Mouse (Mus musculus) heart, adult 2 months (tissue): ENCODE measurements around the gene 4930539E08Rik.

Experiments
- EP300 ChIP-seq: fragments of 200-500 bp; IDR thresholded peaks from 2 replicates; pipeline ENCODE4 v1.6.1; 2011; ENCODE audit warnings: low read depth, low read length, control low read depth; ENCODE audit not compliant: insufficient read depth
- POLR2A ChIP-seq: fragments of 200-500 bp; IDR thresholded peaks from 2 replicates; pipeline ENCODE4 v1.6.1; 2011; ENCODE audit warnings: mild to moderate bottlenecking, low read depth, low read length, control low read depth; ENCODE audit not compliant: insufficient read depth

GRCm38 (mm10) chr17:28943740-28944139, 28.6 kb upstream of the 4930539E08Rik start, which contains the start of gene Pxt1:
- no peak for TF ChIP-seq EP300
- no peak for TF ChIP-seq POLR2A
